39 mouse cellular contexts compared by ENCODE assay signal in genomic region chr10:79151602-79152001, GRCm38 (mm10). TPM values are rescaled to one million over a fixed set of nuclear protein-coding genes. Genes with fewer than 3 reads are reported as not detected.
"Had no signal": no experiment of that assay in that cellular context is flagged by ENCODE, and none has a peak within 500 bp of the region (broad histone marks: within the 10 kb centered on the region; RNA-seq: fewer than 3 reads in every experiment).

No protein-coding gene starts in this region.

- DNase-seq: cerebellum, adult 9-10 months; cerebellum, adult 9-11 months; cerebellum, postnatal 10 days; cerebellum, postnatal 14 days; cerebellum, postnatal 25 days; cerebellum, postnatal 36 days; embryo, embryonic 11 days; forebrain, postnatal 0 days; gastrocnemius, adult 2 months; gastrocnemius, postnatal 10 days; gastrocnemius, postnatal 14 days; gastrocnemius, postnatal 25 days; gastrocnemius, postnatal 36 days; heart, adult 11 months; heart, adult 18-20 months; heart, adult 2 months had no signal

- H3K9me3 ChIP-seq: embryonic facial prominence, embryonic 10.5 days; embryonic facial prominence, embryonic 12.5 days; embryonic facial prominence, embryonic 13.5 days; embryonic facial prominence, embryonic 15.5 days; forebrain, embryonic 10.5 days; forebrain, embryonic 12.5 days; forebrain, embryonic 13.5 days; forebrain, embryonic 15.5 days had no signal

- H3K4me1 ChIP-seq: embryonic facial prominence, embryonic 10.5 days; embryonic facial prominence, embryonic 12.5 days; embryonic facial prominence, embryonic 13.5 days; embryonic facial prominence, embryonic 15.5 days; forebrain, embryonic 10.5 days; forebrain, embryonic 12.5 days; forebrain, embryonic 13.5 days; forebrain, embryonic 15.5 days had no signal

- H3K4me2 ChIP-seq: embryonic facial prominence, embryonic 12.5 days; embryonic facial prominence, embryonic 13.5 days; embryonic facial prominence, embryonic 15.5 days; forebrain, embryonic 12.5 days; forebrain, embryonic 13.5 days; forebrain, embryonic 15.5 days had no signal

- H3K9ac ChIP-seq: embryonic facial prominence, embryonic 12.5 days; embryonic facial prominence, embryonic 13.5 days; embryonic facial prominence, embryonic 15.5 days; forebrain, embryonic 12.5 days; forebrain, embryonic 13.5 days; forebrain, embryonic 15.5 days; forebrain, postnatal 0 days had no signal

- H3K27me3 ChIP-seq: embryonic facial prominence, embryonic 12.5 days; embryonic facial prominence, embryonic 13.5 days; embryonic facial prominence, embryonic 15.5 days; forebrain, embryonic 12.5 days; forebrain, embryonic 13.5 days; forebrain, embryonic 15.5 days had no signal

- ATAC-seq: forebrain, embryonic 13.5 days; forebrain, embryonic 14.5 days; forebrain, embryonic 15.5 days; forebrain, embryonic 16.5 days; forebrain, postnatal 0 days had no signal

- H3K27ac ChIP-seq: embryonic facial prominence, embryonic 10.5 days; embryonic facial prominence, embryonic 12.5 days; embryonic facial prominence, embryonic 13.5 days; embryonic facial prominence, embryonic 15.5 days; forebrain, embryonic 10.5 days; forebrain, embryonic 12.5 days; forebrain, embryonic 13.5 days; forebrain, embryonic 15.5 days; gastrocnemius, adult 2 months; heart, adult 2 months had no signal

- H3K4me3 ChIP-seq: embryonic facial prominence, embryonic 10.5 days; embryonic facial prominence, embryonic 12.5 days; embryonic facial prominence, embryonic 13.5 days; embryonic facial prominence, embryonic 15.5 days; erythroblast, embryonic 14.5 days; forebrain, embryonic 10.5 days; forebrain, embryonic 12.5 days; forebrain, embryonic 13.5 days; forebrain, embryonic 15.5 days; gastrocnemius, adult 2 months; heart, adult 2 months had no signal

- H3K36me3 ChIP-seq: embryonic facial prominence, embryonic 10.5 days; embryonic facial prominence, embryonic 12.5 days; embryonic facial prominence, embryonic 13.5 days; embryonic facial prominence, embryonic 15.5 days; forebrain, embryonic 10.5 days; forebrain, embryonic 12.5 days; forebrain, embryonic 15.5 days had no signal

RNA-seq across cellular contexts. Expression of gene Vmn2r80, which starts 3.0 kb away (rescaled TPM):
- total RNA-seq: common myeloid progenitor, adult 5-6 weeks; forebrain, postnatal 0 days; gastrocnemius, adult 18-20 months; gastrocnemius, adult 2 months; gastrocnemius, adult 8-10 months; gastrocnemius, postnatal 10 days; gastrocnemius, postnatal 14 days; gastrocnemius, postnatal 25 days; gastrocnemius, postnatal 36 days; gastrocnemius, postnatal 4 days; granulocyte monocyte progenitor cell, adult 5-6 weeks; heart, adult 18-20 months; heart, adult 2 months; heart, adult 8-10 months had no signal
- polyA plus RNA-seq: cortical plate, adult 2 months; embryonic facial prominence, embryonic 10.5 days; embryonic facial prominence, embryonic 11.5 days; embryonic facial prominence, embryonic 12.5 days; embryonic facial prominence, embryonic 13.5 days; embryonic facial prominence, embryonic 14.5 days; embryonic facial prominence, embryonic 15.5 days; erythroblast, embryonic 14.5 days; forebrain, embryonic 10.5 days; forebrain, embryonic 11.5 days; forebrain, embryonic 12.5 days; forebrain, embryonic 13.5 days; forebrain, embryonic 14.5 days; forebrain, embryonic 15.5 days; forebrain, embryonic 16.5 days; forebrain, postnatal 0 days; frontal cortex, adult 2 months; gonadal fat pad, adult 2 months; heart, adult 2 months had no signal
